Mouse (Mus musculus): ENCODE data around the gene Gm6993. TPM values are rescaled to one million over a fixed set of nuclear protein-coding genes. Genes with fewer than 3 reads are reported as not detected.

Gene Gm6993
- polyA plus RNA-seq (2015; fragmentation: Nextera tagmentation; extraction: Ambion mirVana) = not detected in 2 replicates

GRCm38 (mm10) chr12:31240470-31240869 lies at the start of gene Gm6993:
TSS of gene Gm6993 (plus strand) at chr12:31240770.
- Histone ChIP-seq H3K36me3 (no peaks in the 10 kb centered on the region), H3K4me2 (no peak within 1 kb of the TSS), H3K4me1 (replicated peaks) (peaks cover 5% of the 10 kb centered on the region; the same call in 1 of the 2 replicates), H3K4me3 (no peak within 1 kb of the TSS), H3K27me3 (no peaks in the 10 kb centered on the region), H3K27ac (replicated peaks) (no peak within 1 kb of the TSS), H3K9me3 (no peaks in the 10 kb centered on the region), H3K9ac (no peak within 1 kb of the TSS)
- ATAC-seq (ENCODE audit: low FRiP score, low read depth) = no peak
- WGBS = 88% methylated on average over 5 of the region's 5 CpGs

- 0 out of 2 replicates have a peak, but pooled peaks cover 7% of the 10 kb centered on the region for H3K4me1 ChIP-seq (replicated peaks)
- H3K9ac ChIP-seq = no peak overlapping the region
- H3K4me3 ChIP-seq = no peak overlapping the region
- peak; percentile 73 for ATAC-seq (ENCODE audit: low FRiP score, low read depth)
- no peaks in the 10 kb centered on the region for H3K36me3 ChIP-seq
- no peak overlapping the region; the same call in 1 of the 2 replicates for H3K27ac ChIP-seq (replicated peaks)
- no peaks in the 10 kb centered on the region for H3K9me3 ChIP-seq
- WGBS = 10% methylated on average over 8 of the region's 8 CpGs
- no peaks in the 10 kb centered on the region for H3K27me3 ChIP-seq
- peak overlapping the region; percentile 9; the same call in 1 of the 2 replicates for H3K4me2 ChIP-seq
Measured at GRCm38 (mm10) chr12:31191329-31191954, 49.1 kb upstream of the Gm6993 start.

- no peaks in the 10 kb centered on the region for H3K9me3 ChIP-seq
- no peak for ATAC-seq (ENCODE audit: low FRiP score, low read depth)
- 93% methylated on average over 1 of the region's 1 CpGs for WGBS
- H3K9ac ChIP-seq = no peak overlapping the region
- H3K4me2 ChIP-seq = no peak overlapping the region
- no peak overlapping the region for H3K4me3 ChIP-seq
- no peaks in the 10 kb centered on the region for H3K36me3 ChIP-seq
- no peaks in the 10 kb centered on the region for H3K27me3 ChIP-seq
- no peak overlapping the region for H3K27ac ChIP-seq (replicated peaks)
- H3K4me1 ChIP-seq (replicated peaks) = no peaks in the 10 kb centered on the region
Measured at GRCm38 (mm10) chr12:31202509-31202908, 38.1 kb upstream of the Gm6993 start.

- Histone ChIP-seq H3K36me3 (no peaks in the 10 kb centered on the region), H3K27me3 (no peaks in the 10 kb centered on the region), H3K9ac (no peak overlapping the region), H3K9me3 (no peaks in the 10 kb centered on the region), H3K27ac (replicated peaks) (no peak overlapping the region), H3K4me2 (no peak overlapping the region), H3K4me3 (no peak overlapping the region), H3K4me1 (replicated peaks) (peaks cover 6% of the 10 kb centered on the region; the same call in 1 of the 2 replicates)
- 89% methylated on average over 6 of the region's 6 CpGs for WGBS
- no peak for ATAC-seq (ENCODE audit: low FRiP score, low read depth)
Measured at GRCm38 (mm10) chr12:31203746-31204455, 36.7 kb upstream of the Gm6993 start.

- 92% methylated on average over 3 of the region's 3 CpGs for WGBS
- Histone ChIP-seq H3K4me1 (replicated peaks) (peaks cover 15% of the 10 kb centered on the region; the same call in 1 of the 2 replicates), H3K27ac (replicated peaks) (no peak overlapping the region), H3K36me3 (no peaks in the 10 kb centered on the region), H3K4me3 (no peak overlapping the region), H3K9ac (no peak overlapping the region), H3K27me3 (no peaks in the 10 kb centered on the region), H3K4me2 (no peak overlapping the region), H3K9me3 (no peaks in the 10 kb centered on the region)
- no peak for ATAC-seq (ENCODE audit: low FRiP score, low read depth)
Measured at GRCm38 (mm10) chr12:31204898-31205297, 35.7 kb upstream of the Gm6993 start.

- Histone ChIP-seq H3K9ac (no peak overlapping the region), H3K9me3 (no peaks in the 10 kb centered on the region), H3K27me3 (no peaks in the 10 kb centered on the region), H3K27ac (replicated peaks) (no peak overlapping the region), H3K36me3 (no peaks in the 10 kb centered on the region), H3K4me1 (replicated peaks) (peaks cover 15% of the 10 kb centered on the region; the same call in 1 of the 2 replicates), H3K4me3 (no peak overlapping the region), H3K4me2 (no peak overlapping the region)
- WGBS = 73% methylated on average over 10 of the region's 10 CpGs
- ATAC-seq (ENCODE audit: low FRiP score, low read depth) = no peak
Measured at GRCm38 (mm10) chr12:31205983-31206633, 34.5 kb upstream of the Gm6993 start.

GRCm38 (mm10) chr12:31208766-31209165 lies 31.8 kb upstream of the Gm6993 start:
- no peak for ATAC-seq (ENCODE audit: low FRiP score, low read depth)
- no peak overlapping the region for H3K4me2 ChIP-seq

GRCm38 (mm10) chr12:31209377-31209805 lies 31.2 kb upstream of the Gm6993 start:
- Histone ChIP-seq H3K27ac (replicated peaks) (no peak overlapping the region), H3K9ac (no peak overlapping the region), H3K27me3 (no peaks in the 10 kb centered on the region), H3K4me2 (no peak overlapping the region), H3K36me3 (no peaks in the 10 kb centered on the region), H3K9me3 (no peaks in the 10 kb centered on the region), H3K4me1 (replicated peaks) (peaks cover 20% of the 10 kb centered on the region; the same call in 1 of the 2 replicates), H3K4me3 (no peak overlapping the region)
- WGBS = 20% methylated on average over 5 of the region's 5 CpGs
- ATAC-seq (ENCODE audit: low FRiP score, low read depth) = no peak

More at GRCm38 (mm10) chr12:31208766-31209165, 31.8 kb upstream of the Gm6993 start:
- H3K36me3 ChIP-seq = no peaks in the 10 kb centered on the region
- H3K9me3 ChIP-seq = no peaks in the 10 kb centered on the region
- no peak overlapping the region for H3K4me3 ChIP-seq
- H3K27me3 ChIP-seq = no peaks in the 10 kb centered on the region
- H3K4me1 ChIP-seq (replicated peaks) = peaks cover 20% of the 10 kb centered on the region; the same call in 1 of the 2 replicates
- 46% methylated on average over 6 of the region's 6 CpGs for WGBS
- no peak overlapping the region for H3K9ac ChIP-seq
- H3K27ac ChIP-seq (replicated peaks) = no peak overlapping the region

GRCm38 (mm10) chr12:31213556-31213955 lies 27.0 kb upstream of the Gm6993 start:
- Histone ChIP-seq H3K27ac (replicated peaks) (peak overlapping the region; percentile 22; the same call in 1 of the 2 replicates), H3K4me2 (no peak overlapping the region), H3K36me3 (no peaks in the 10 kb centered on the region), H3K4me3 (no peak overlapping the region), H3K9ac (no peak overlapping the region), H3K9me3 (no peaks in the 10 kb centered on the region), H3K27me3 (no peaks in the 10 kb centered on the region), H3K4me1 (replicated peaks) (peaks cover 17% of the 10 kb centered on the region; the same call in 1 of the 2 replicates)
- WGBS = 58% methylated on average over 7 of the region's 7 CpGs
- peak; percentile 50 for ATAC-seq (ENCODE audit: low FRiP score, low read depth)

- H3K27ac ChIP-seq (replicated peaks) = no peak overlapping the region
- 67% methylated on average over 6 of the region's 6 CpGs for WGBS
- no peak overlapping the region for H3K4me2 ChIP-seq
- H3K9ac ChIP-seq = no peak overlapping the region
- no peaks in the 10 kb centered on the region for H3K27me3 ChIP-seq
- no peaks in the 10 kb centered on the region for H3K9me3 ChIP-seq
- 0 out of 2 replicates have a peak, but pooled peaks cover 6% of the 10 kb centered on the region for H3K4me1 ChIP-seq (replicated peaks)
- H3K36me3 ChIP-seq = no peaks in the 10 kb centered on the region
- H3K4me3 ChIP-seq = no peak overlapping the region
- no peak for ATAC-seq (ENCODE audit: low FRiP score, low read depth)
Measured at GRCm38 (mm10) chr12:31215003-31215402, 25.6 kb upstream of the Gm6993 start.

- no peak overlapping the region for H3K4me2 ChIP-seq
- no peak for ATAC-seq (ENCODE audit: low FRiP score, low read depth)
- H3K9ac ChIP-seq = no peak overlapping the region
- WGBS = 85% methylated on average over 5 of the region's 5 CpGs
- no peaks in the 10 kb centered on the region for H3K9me3 ChIP-seq
- no peak overlapping the region for H3K4me3 ChIP-seq
- 0 out of 2 replicates have a peak, but pooled peaks cover 6% of the 10 kb centered on the region for H3K4me1 ChIP-seq (replicated peaks)
- H3K36me3 ChIP-seq = no peaks in the 10 kb centered on the region
- no peak overlapping the region for H3K27ac ChIP-seq (replicated peaks)
- no peaks in the 10 kb centered on the region for H3K27me3 ChIP-seq
Measured at GRCm38 (mm10) chr12:31217232-31217631, 23.3 kb upstream of the Gm6993 start.

- no peak for ATAC-seq (ENCODE audit: low FRiP score, low read depth)
- H3K4me2 ChIP-seq = no peak overlapping the region
Measured at GRCm38 (mm10) chr12:31218774-31219173, 21.8 kb upstream of the Gm6993 start.

More at GRCm38 (mm10) chr12:31218774-31219173, 21.8 kb upstream of the Gm6993 start:
- no peak overlapping the region for H3K4me3 ChIP-seq
- H3K4me1 ChIP-seq (replicated peaks) = no peaks in the 10 kb centered on the region
- 71% methylated on average over 3 of the region's 3 CpGs for WGBS
- no peaks in the 10 kb centered on the region for H3K9me3 ChIP-seq
- no peak overlapping the region for H3K27ac ChIP-seq (replicated peaks)
- no peak overlapping the region for H3K9ac ChIP-seq
- no peaks in the 10 kb centered on the region for H3K27me3 ChIP-seq
- no peaks in the 10 kb centered on the region for H3K36me3 ChIP-seq
